Mouse (Mus musculus) embryo, embryonic 11 days (tissue): ENCODE data around the gene Golph3.

Experiments
- DNase-seq: peaks from one replicate; pipeline ENCODE4 v3.0.0-alpha.2; 2015

Gene Golph3

GRCm38 (mm10) chr15:12388726-12389489 is 67.7 kb downstream of the Golph3 start:
- no peak for DNase-seq

GRCm38 (mm10) chr15:12394758-12395157 is 73.5 kb downstream of the Golph3 start:
- DNase-seq: no peak

- DNase-seq: no peak
These were observed 75.8 kb downstream of the Golph3 start for GRCm38 (mm10) chr15:12397032-12397431.
